Mouse (Mus musculus) embryo, embryonic 9.5 days (tissue): ENCODE data around the gene Slc45a3.

Source experiments
- DNase-seq: peaks from one replicate; pipeline ENCODE4 v3.0.0-alpha.2; 2017; ENCODE audit errors: extremely low spot score

Gene Slc45a3

DNA sequence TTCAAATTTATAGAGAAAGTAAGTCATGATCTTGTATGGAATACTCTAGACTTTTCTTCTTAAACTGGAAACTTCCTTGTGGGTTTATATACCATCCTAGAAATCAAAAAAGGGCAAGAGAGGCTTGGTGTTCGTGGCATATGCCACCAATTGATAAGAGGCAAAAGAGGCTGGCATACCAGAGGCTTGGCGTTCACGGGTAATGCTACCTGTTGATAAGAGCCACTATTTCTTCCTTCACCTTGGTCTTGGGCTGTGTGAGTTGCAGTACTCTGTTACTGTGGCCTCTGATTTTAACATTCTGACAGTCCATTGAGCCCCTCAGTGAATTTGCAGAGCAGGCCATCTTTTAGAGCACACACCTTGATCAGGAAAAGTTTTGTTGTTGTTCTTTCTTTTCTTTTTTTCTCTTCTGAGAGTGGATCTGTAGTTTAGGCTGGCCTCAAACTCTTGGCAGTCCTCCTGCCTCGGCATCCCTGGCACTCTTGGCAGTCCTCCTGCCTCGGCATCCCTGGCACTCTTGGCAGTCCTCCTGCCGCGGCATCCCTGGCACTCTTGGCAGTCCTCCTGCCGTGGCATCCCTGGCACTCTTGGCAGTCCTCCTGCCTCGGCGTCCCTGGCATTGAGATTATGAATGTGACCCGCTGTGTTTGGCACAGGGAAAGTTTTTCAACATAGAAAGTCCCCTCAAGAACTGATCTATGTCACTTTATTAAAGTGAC is 64.3 kb downstream of the Slc45a3 start:
- no peak for DNase-seq

DNA sequence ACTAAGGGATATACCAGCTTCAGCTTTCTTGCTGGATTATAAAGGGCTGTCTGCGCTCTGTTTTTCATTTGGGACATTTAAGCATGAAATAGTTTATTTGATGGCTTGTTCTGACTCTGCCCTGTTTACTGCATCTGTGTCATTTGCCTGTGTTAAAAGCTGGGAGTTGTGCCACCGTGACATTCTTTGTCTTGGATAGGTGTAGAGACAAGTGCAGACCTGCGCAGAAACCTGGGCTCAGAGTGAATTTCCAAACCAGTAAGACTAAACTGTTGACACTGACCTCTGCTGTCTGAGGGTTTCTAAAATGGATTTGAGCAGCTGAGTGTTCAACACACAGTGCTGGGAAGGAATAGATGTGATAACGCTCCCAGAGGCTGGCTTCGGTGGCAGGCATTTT is 65.2 kb downstream of the Slc45a3 start:
- DNase-seq, result no peak

DNA sequence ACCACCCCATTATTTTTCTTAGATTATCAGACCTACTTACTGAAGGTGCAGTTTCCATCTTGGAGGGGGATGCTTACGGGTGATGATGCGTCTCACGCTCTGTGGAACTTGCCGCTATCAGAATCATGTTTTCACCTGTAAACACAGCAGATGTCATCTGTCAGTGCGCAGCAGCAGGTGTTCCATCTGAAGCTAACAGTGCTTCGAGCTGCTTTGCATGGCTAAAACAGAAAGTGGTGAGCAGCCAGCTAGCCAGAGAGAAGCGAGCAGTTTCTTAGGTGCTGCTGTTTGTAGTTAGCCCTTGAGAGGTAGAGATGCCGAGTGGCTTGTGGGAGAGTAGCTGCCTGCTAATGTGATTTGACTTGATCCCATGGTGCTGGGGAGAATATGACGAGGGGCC is 65.6 kb downstream of the Slc45a3 start:
- no peak for DNase-seq

DNA sequence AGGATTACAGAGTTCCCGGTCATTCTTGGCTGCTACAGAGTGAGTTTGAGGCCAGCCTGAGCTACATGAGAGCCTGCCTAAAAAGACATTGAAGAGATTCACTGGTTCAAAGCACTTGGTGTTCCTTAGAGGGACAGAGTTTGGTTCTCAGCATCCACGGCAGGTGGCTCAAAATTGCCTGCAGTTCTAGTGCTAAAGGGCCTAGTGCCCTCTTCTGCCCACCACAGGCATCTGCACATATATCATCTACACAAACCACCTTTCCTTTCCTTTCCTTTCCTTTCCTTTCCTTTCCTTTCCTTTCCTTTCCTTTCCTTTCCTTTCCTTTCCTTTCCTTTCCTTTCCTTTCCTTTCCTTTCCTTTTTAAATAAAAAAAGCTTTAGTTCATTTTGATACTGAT is 67.8 kb downstream of the Slc45a3 start:
- DNase-seq, result no peak

DNA sequence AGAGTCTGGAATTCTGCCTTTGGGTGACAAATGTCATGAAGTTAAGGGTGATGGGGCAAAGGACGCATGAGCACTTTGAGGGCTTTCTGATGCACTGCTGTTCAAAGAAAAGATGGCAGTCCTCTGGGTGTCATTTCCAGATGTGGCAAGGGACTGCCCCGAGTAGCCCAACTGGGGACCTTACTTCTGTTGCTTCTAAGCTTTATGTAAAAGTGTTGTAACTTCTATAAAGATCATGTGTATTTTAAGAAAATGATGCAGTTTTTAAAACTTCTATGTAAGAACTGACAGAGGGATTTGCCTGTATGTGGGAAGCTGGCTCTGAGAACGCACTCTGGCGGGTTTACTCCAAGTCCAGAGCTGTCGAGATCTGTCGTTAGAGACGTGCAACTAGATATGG is 69.4 kb downstream of the Slc45a3 start:
- no peak for DNase-seq
